Mouse (Mus musculus) liver, postnatal 0 days (tissue): ENCODE measurements around the gene Smg6. TPM values are rescaled to one million over a fixed set of nuclear protein-coding genes. Genes with fewer than 3 reads are reported as not detected.

Experiments
- ATAC-seq: fragments of 200-750 bp; cut with Nextera tagmentation; 2 replicates; pipeline ENCODE4 v1.8.0; 2017; ENCODE audit warnings: mild to moderate bottlenecking, moderate library complexity
- DNase-seq: peaks from one replicate; pipeline ENCODE4 v3.0.0-alpha.2; 2016
- H3K27ac ChIP-seq: fragments of 300-500 bp; sonication (generic); 2 replicates; pipeline ENCODE4 v1.5.1; 2014; ENCODE audit warnings: antibody characterized with exemption, moderate library complexity, mild to moderate bottlenecking, low read depth
- H3K27me3 ChIP-seq: fragments of 300-500 bp; sonication (generic); 2 replicates; pipeline ENCODE4 v1.6.1; 2014; ENCODE audit warnings: low read length, control low read depth, mixed read lengths; ENCODE audit not compliant: insufficient read depth
- H3K36me3 ChIP-seq: fragments of 300-500 bp; sonication (generic); replicated peaks from 2 replicates; pipeline ENCODE4 v1.6.1; 2014; ENCODE audit warnings: mild to moderate bottlenecking, control low read depth, low read length, moderate library complexity, mixed read lengths; ENCODE audit not compliant: insufficient read depth
- H3K4me1 ChIP-seq: fragments of 300-500 bp; sonication (generic); 2 replicates; pipeline ENCODE4 v1.6.1; 2014; ENCODE audit warnings: antibody characterized with exemption, mild to moderate bottlenecking, control low read depth; ENCODE audit not compliant: insufficient read depth
- H3K4me2 ChIP-seq: fragments of 300-500 bp; sonication (generic); 2 replicates; pipeline ENCODE4 v1.6.1; 2014; ENCODE audit warnings: low read depth, mild to moderate bottlenecking, low read length, moderate library complexity, mixed read lengths
- H3K4me3 ChIP-seq: fragments of 300-500 bp; sonication (generic); 2 replicates; pipeline ENCODE4 v1.5.1; 2014; ENCODE audit warnings: low read depth, low read length
- H3K9ac ChIP-seq: fragments of 300-500 bp; sonication (generic); replicated peaks from 2 replicates; pipeline ENCODE4 v1.6.1; 2014; ENCODE audit warnings: mild to moderate bottlenecking, moderate library complexity
- H3K9me3 ChIP-seq: fragments of 300-500 bp; sonication (generic); 2 replicates; pipeline ENCODE4 v1.6.1; 2016; ENCODE audit warnings: mild to moderate bottlenecking, control low read depth, low read length, mixed read lengths
- CTCF ChIP-seq: sonication (generic); IDR thresholded peaks from 2 replicates; pipeline ENCODE4 v1.5.1; 2016; ENCODE audit warnings: antibody characterized with exemption, low read depth
- EP300 ChIP-seq: IDR thresholded peaks from 2 replicates; pipeline ENCODE4 v1.6.1; 2016; ENCODE audit warnings: antibody characterized with exemption, low read depth, mild to moderate bottlenecking
- WGBS: fragments of 180-500 bp; shearing (Covaris S2); extraction: QIAGEN DNeasy Blood & Tissue Kit; methylation state at CpG from one replicate; pipeline ENCODE4 v1.1.7; 2014; ENCODE audit not compliant: insufficient replicate concordance; 5-methylcytosine and 5-hydroxymethylcytosine counted together
- polyA plus RNA-seq: library from polyadenylated mRNA; unstranded; fragments of >200 nt; fragmentation: Nextera tagmentation; extraction: Ambion mirVana; gene quantifications from 2 replicates; pipeline ENCODE4 v1.2.1, GENCODE M21; 2015

Gene Smg6
- polyA plus RNA-seq, 1 experiment from 2014 or later = 4.7 TPM

DNA sequence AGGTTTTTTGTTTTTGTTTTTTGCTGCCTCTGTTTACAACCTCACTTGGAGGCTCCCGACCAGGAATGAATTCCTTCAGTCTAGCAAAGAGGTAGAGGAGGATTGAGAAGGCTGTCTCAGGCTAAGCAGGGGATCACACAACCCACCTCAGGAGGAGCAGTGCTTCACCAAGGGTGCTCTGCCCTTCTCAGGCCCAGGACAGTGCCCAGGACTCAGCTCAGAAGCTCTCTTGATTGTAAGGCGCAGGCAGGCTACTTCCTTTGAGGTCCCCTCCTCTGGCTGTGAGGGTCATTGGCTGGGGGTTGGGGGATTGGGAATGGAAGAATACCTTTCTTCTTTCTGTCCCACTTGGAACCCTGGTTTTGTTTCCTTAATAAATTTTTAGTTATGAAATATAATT is 238.4 kb downstream of the Smg6 start:
- Histone ChIP-seq H3K36me3 (peaks cover 21% of the 10 kb centered on the region), H3K9ac (no peak overlapping the region), H3K27ac (peak overlapping the region; percentile 30; the same call in 1 of the 2 replicates), H3K9me3 (no peaks in the 10 kb centered on the region), H3K27me3 (peaks cover 49% of the 10 kb centered on the region), H3K4me3 (no peak overlapping the region), H3K4me1 (peaks cover 41% of the 10 kb centered on the region), H3K4me2 (no peak overlapping the region)
- DNase-seq (no peak), ATAC-seq (no peak)
- 64% methylated on average over 2 of the region's 2 CpGs for WGBS
- TF ChIP-seq CTCF = no peak
- TF ChIP-seq EP300 = no peak

DNA sequence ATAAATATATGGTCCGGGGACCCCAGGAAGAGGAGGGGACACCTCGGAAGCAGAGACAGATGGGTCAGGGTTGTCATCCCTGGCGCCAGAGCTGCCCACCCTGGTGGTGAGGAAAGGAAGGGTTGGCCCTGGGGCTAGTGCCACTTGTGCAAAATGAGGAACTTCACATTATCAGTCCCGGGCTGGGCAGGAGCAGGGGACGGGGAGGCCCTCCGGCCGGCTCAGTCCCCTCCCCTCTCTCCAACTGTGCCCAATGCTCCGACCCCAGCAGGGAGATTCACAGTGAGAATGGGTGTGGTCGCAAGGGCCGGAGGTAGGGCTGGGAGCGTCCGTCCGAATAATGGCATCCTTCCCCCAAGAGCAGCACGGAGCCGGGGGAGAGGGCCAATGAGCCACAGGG is 239.1 kb downstream of the Smg6 start:
- Histone ChIP-seq H3K9me3 (no peaks in the 10 kb centered on the region), H3K27me3 (peaks cover 56% of the 10 kb centered on the region), H3K36me3 (peaks cover 20% of the 10 kb centered on the region), H3K9ac (no peak overlapping the region), H3K4me1 (peaks cover 44% of the 10 kb centered on the region), H3K27ac (no peak overlapping the region), H3K4me3 (peak overlapping the region; percentile 62; the same call in 1 of the 2 replicates), H3K4me2 (peak overlapping the region; percentile 24)
- no peak for ATAC-seq
- WGBS = 11% methylated on average over 15 of the region's 15 CpGs
- TF ChIP-seq CTCF = peak; percentile 29; the same call in 1 of the 2 replicates
- TF ChIP-seq EP300 = no peak
- peak; percentile 52 for DNase-seq

DNA sequence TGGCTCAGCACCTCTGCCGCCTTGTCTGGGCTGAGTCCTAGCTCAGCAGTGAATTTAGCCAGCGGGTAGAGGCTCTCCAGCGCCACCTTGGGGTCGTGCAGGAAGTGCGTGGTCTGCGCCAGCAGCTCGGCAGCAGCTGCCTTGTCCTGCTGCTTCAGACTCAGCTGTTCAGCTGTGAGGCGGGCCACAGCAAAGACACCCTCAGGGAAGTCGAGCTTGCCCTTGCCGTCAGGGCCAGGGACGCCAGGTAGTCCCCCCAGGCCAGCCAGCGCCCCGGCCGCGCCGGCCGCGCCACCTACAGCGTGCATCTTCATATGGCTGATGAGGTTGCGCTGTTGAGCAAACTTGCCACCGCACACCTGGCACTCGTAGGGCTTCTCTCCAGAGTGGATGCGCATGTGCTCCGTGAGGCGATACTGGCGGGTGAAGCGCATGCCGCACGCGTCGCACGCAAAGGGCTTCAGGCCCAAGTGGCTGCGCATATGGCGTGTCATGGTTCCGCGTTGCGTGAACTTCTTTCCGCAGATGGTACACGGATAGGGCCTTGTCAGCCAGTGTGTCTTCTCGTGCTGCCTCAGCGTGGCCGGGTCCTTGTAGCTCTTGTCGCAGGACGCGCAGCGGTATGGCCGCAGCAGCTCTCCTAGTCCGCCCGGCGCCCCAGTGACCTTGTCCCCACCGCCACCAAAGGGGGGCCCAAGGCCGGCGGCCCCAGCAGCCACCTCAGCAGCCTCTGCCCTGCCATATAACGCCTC is 240.0 kb downstream of the Smg6 start:
- peak; percentile 83 for DNase-seq
- H3K27me3 ChIP-seq = peaks cover 64% of the 10 kb centered on the region
- H3K9me3 ChIP-seq = no peaks in the 10 kb centered on the region
- peaks cover 51% of the 10 kb centered on the region for H3K4me1 ChIP-seq
- peak; percentile 90 for TF ChIP-seq CTCF
- TF ChIP-seq EP300 = no peak
- ATAC-seq = peak; percentile 38
- H3K4me2 ChIP-seq = peak overlapping the region; percentile 24
- H3K36me3 ChIP-seq = peaks cover 13% of the 10 kb centered on the region
- H3K9ac ChIP-seq = peak overlapping the region; percentile 34; the same call in 1 of the 2 replicates
- 10% methylated on average over 53 of the region's 54 CpGs for WGBS
- no peak overlapping the region for H3K27ac ChIP-seq
- H3K4me3 ChIP-seq = peak overlapping the region; percentile 62; the same call in 1 of the 2 replicates

DNA sequence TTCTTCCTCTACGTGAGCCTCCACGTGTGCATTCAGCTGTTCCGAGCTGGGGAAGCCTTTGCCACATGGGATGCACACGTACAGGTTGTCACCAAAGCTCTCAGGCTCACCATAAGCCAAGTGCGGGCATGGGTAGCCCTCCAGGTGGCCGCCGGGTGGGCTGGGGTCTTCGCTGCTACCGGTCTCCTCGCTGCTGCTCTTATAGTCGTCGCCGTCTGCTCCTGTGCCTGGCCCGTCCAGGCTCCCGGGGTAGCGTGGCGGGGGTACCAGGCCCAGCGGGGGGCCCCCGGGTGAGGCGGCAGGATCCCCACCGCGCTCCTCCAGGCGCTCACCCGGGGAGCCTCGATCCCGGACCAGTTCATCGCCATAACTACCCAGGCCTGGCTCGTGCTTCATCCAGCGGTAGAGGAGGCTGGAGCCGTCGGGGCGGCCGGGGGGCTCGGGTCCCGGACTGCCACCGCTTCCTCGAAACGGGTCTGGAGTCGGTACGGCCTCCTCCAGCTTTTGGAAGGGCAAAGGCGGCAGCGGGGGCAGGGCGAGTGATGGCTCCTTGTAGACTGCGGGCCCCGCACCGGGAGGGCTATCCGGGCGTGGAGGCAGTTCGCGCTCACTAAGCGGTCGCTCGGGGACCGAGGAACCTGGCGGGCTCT is 240.7 kb downstream of the Smg6 start:
- Histone ChIP-seq H3K9me3 (no peaks in the 10 kb centered on the region), H3K36me3 (peaks cover 12% of the 10 kb centered on the region), H3K4me3 (peak overlapping the region; percentile 62), H3K4me1 (peaks cover 51% of the 10 kb centered on the region), H3K27me3 (peaks cover 71% of the 10 kb centered on the region), H3K4me2 (peak overlapping the region; percentile 91), H3K9ac (peak overlapping the region; percentile 34), H3K27ac (no peak overlapping the region)
- no peak for TF ChIP-seq EP300
- ATAC-seq (no peak), DNase-seq (peak; percentile 38)
- 14% methylated on average over 55 of the region's 55 CpGs for WGBS

DNA sequence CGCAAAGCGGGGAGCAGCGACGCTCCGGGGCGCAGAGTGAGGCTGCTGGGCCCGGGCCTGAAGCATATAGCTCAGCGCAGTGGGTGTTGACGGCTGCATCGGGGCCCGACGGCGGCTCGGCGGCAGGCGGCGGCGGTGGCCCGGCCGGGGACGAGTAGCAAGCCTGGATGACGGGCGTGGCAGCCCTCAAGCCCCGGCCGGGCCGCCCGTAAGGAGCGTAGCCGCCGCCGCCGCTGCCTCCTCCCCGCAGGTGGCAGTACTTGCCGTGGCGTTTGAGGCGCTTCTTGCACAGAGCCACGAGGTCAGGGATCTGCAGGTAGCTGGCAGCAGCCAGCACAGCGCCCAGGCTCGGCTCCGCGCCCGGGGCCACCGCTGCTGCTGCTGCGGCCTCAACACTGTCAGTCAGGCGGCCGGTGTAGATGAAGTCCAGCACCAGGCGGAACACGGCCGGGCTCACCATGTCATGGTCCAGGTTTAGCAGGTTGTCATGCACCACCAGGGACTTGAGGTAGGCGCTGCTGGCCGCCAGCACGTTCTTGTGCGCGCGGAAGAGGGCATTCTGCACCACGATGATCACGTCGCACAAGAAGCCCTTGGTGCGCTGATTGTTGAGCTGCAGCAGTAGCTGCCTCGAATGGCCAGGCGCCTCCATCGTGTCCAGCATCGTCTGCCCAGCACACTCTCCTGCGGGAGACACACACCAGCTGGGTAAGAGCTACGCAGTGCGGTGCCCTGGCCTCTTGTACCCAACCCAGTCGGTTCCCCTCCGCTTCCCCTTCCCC is 241.4 kb downstream of the Smg6 start:
- 4% methylated on average over 67 of the region's 68 CpGs for WGBS
- peak; percentile 48 for DNase-seq

More for the DNA sequence above, 241.4 kb downstream of the Smg6 start:
- no peak overlapping the region for H3K27ac ChIP-seq
- TF ChIP-seq EP300 (no peak), CTCF (no peak)
- H3K4me2 ChIP-seq = peak overlapping the region; percentile 91
- H3K27me3 ChIP-seq = peaks cover 79% of the 10 kb centered on the region
- peaks cover 7% of the 10 kb centered on the region for H3K36me3 ChIP-seq
- no peaks in the 10 kb centered on the region for H3K9me3 ChIP-seq
- peak overlapping the region; percentile 34 for H3K9ac ChIP-seq
- peaks cover 54% of the 10 kb centered on the region for H3K4me1 ChIP-seq
- ATAC-seq = no peak
- peak overlapping the region; percentile 62 for H3K4me3 ChIP-seq
